Mouse (Mus musculus): Measurements from ENCODE around the gene Gm29609.

DNA sequence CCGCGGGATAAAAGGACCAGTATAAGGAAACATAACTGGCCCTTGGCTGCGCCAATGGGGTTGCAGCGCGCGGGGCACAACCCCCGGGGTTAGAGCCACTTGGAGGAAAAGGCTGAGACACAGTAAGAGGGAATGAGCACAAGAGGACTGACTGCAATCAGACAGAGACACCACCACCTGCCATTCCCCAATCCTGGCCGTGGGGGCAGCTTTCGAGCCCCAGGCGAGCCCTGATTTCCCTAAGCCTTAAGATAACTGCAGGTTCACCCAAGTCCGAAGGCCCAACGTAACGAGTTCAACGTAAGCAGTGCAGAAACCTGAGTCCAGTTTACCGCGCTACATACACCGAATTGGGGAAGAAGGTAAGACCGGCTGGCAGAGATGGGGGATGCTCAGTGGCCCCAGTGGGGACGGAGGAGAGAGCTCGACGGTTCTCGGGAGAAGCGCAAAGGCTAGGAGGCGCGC is 378 bp downstream of the Gm29609 start:
- TF ChIP-seq CTCF (IDR thresholded peaks at IDR 0.05; ENCODE audit: low read depth) (no peak), EP300 (IDR thresholded peaks at IDR 0.05; ENCODE audit: low read depth) (no peak)

All from heart, postnatal 0 days (tissue).